Mouse (Mus musculus) hindbrain, embryonic 10.5 days (tissue): ENCODE data around the gene Col6a1. TPM values are rescaled to one million over a fixed set of nuclear protein-coding genes. Genes with fewer than 3 reads are reported as not detected.

Experiments
- DNase-seq: peaks from one replicate; pipeline ENCODE4 v3.0.0-alpha.2; 2017; ENCODE audit warnings: low spot score
- H3K27ac ChIP-seq: fragments of 300-500 bp; sonication (generic); 2 replicates; pipeline ENCODE4 v1.5.1; 2016; ENCODE audit warnings: mild to moderate bottlenecking, moderate library complexity
- H3K27me3 ChIP-seq: fragments of 300-500 bp; sonication (generic); 2 replicates; pipeline ENCODE4 v1.6.1; 2016; ENCODE audit warnings: mild to moderate bottlenecking; ENCODE audit not compliant: poor library complexity, insufficient read depth, severe bottlenecking
- H3K36me3 ChIP-seq: fragments of 300-500 bp; sonication (generic); 2 replicates; pipeline ENCODE4 v1.6.1; 2016; ENCODE audit warnings: mild to moderate bottlenecking, moderate library complexity
- H3K4me1 ChIP-seq: fragments of 300-500 bp; sonication (generic); replicated peaks from 2 replicates; pipeline ENCODE4 v1.6.1; 2016; ENCODE audit warnings: mild to moderate bottlenecking
- H3K4me3 ChIP-seq: fragments of 300-500 bp; sonication (generic); 2 replicates; pipeline ENCODE4 v1.5.1; 2016; ENCODE audit warnings: mild to moderate bottlenecking, moderate library complexity
- H3K9me3 ChIP-seq: fragments of 300-500 bp; sonication (generic); 2 replicates; pipeline ENCODE4 v1.6.1; 2016; ENCODE audit warnings: mild to moderate bottlenecking, moderate library complexity
- WGBS: fragments of 180-500 bp; shearing (Covaris S2); methylation state at CpG from one replicate; pipeline ENCODE4 v1.1.7; 2016; 5-methylcytosine and 5-hydroxymethylcytosine counted together
- polyA plus RNA-seq: library from polyadenylated mRNA; unstranded; fragments of >200 nt; fragmentation: Nextera tagmentation; extraction: Ambion mirVana; gene quantifications from 2 replicates; pipeline ENCODE4 v1.2.1, GENCODE M21; 2016

Gene Col6a1
- polyA plus RNA-seq, 1 experiment from 2014 or later = 12.6 TPM

GRCm38 (mm10) chr10:76695283-76695885 is 30.6 kb downstream of the Col6a1 start:
- Histone ChIP-seq H3K4me3 (no peak overlapping the region), H3K9me3 (no peaks in the 10 kb centered on the region), H3K27ac (no peak overlapping the region), H3K36me3 (no peaks in the 10 kb centered on the region), H3K27me3 (no peaks in the 10 kb centered on the region), H3K4me1 (no peaks in the 10 kb centered on the region)
- no peak for DNase-seq
- 87% methylated on average over 10 of the region's 10 CpGs for WGBS

GRCm38 (mm10) chr10:76694765-76695164 is 31.2 kb downstream of the Col6a1 start:
- no peak overlapping the region for H3K4me3 ChIP-seq
- H3K27me3 ChIP-seq = no peaks in the 10 kb centered on the region
- no peaks in the 10 kb centered on the region for H3K9me3 ChIP-seq
- DNase-seq = no peak
- H3K4me1 ChIP-seq = no peaks in the 10 kb centered on the region
- H3K27ac ChIP-seq = no peak overlapping the region
- no peaks in the 10 kb centered on the region for H3K36me3 ChIP-seq
- 47% methylated on average over 7 of the region's 7 CpGs for WGBS

GRCm38 (mm10) chr10:76693446-76693845 is 32.5 kb downstream of the Col6a1 start:
- Histone ChIP-seq H3K36me3 (no peaks in the 10 kb centered on the region), H3K4me1 (no peaks in the 10 kb centered on the region), H3K4me3 (no peak overlapping the region), H3K9me3 (no peaks in the 10 kb centered on the region), H3K27me3 (no peaks in the 10 kb centered on the region), H3K27ac (no peak overlapping the region)
- DNase-seq = no peak
- WGBS = 75% methylated on average over 2 of the region's 2 CpGs

- Histone ChIP-seq H3K27me3 (no peaks in the 10 kb centered on the region), H3K4me3 (no peak overlapping the region), H3K9me3 (no peaks in the 10 kb centered on the region), H3K4me1 (peaks cover 4% of the 10 kb centered on the region; the same call in 1 of the 2 replicates), H3K27ac (no peak overlapping the region), H3K36me3 (no peaks in the 10 kb centered on the region)
- WGBS = 94% methylated on average over 10 of the region's 10 CpGs
- no peak for DNase-seq
These were observed 40.4 kb downstream of the Col6a1 start for GRCm38 (mm10) chr10:76685451-76686017.

- Histone ChIP-seq H3K27me3 (no peaks in the 10 kb centered on the region), H3K4me1 (peaks cover 4% of the 10 kb centered on the region; the same call in 1 of the 2 replicates), H3K4me3 (no peak overlapping the region), H3K27ac (no peak overlapping the region), H3K36me3 (no peaks in the 10 kb centered on the region), H3K9me3 (no peaks in the 10 kb centered on the region)
- WGBS = 85% methylated on average over 12 of the region's 12 CpGs
- DNase-seq = no peak
These were observed 42.0 kb downstream of the Col6a1 start for GRCm38 (mm10) chr10:76683977-76684376.

- no peak overlapping the region for H3K27ac ChIP-seq
- no peaks in the 10 kb centered on the region for H3K36me3 ChIP-seq
- peaks cover 4% of the 10 kb centered on the region; the same call in 1 of the 2 replicates for H3K4me1 ChIP-seq
- H3K4me3 ChIP-seq = no peak overlapping the region
- WGBS = 67% methylated on average over 7 of the region's 7 CpGs
- no peaks in the 10 kb centered on the region for H3K27me3 ChIP-seq
- DNase-seq = no peak
- H3K9me3 ChIP-seq = no peaks in the 10 kb centered on the region
These were observed 42.5 kb downstream of the Col6a1 start for GRCm38 (mm10) chr10:76683461-76683860.

- WGBS = 77% methylated on average over 3 of the region's 3 CpGs
- Histone ChIP-seq H3K27ac (no peak overlapping the region), H3K27me3 (no peaks in the 10 kb centered on the region), H3K9me3 (no peaks in the 10 kb centered on the region), H3K36me3 (no peaks in the 10 kb centered on the region), H3K4me1 (peaks cover 4% of the 10 kb centered on the region; the same call in 1 of the 2 replicates), H3K4me3 (no peak overlapping the region)
- DNase-seq = no peak
These were observed 44.1 kb downstream of the Col6a1 start for GRCm38 (mm10) chr10:76681882-76682281.

- DNase-seq = no peak
- H3K27ac ChIP-seq = no peak overlapping the region
- no peaks in the 10 kb centered on the region for H3K36me3 ChIP-seq
- peaks cover 4% of the 10 kb centered on the region; the same call in 1 of the 2 replicates for H3K4me1 ChIP-seq
- no peak overlapping the region for H3K4me3 ChIP-seq
- no peaks in the 10 kb centered on the region for H3K27me3 ChIP-seq
- 91% methylated on average over 6 of the region's 6 CpGs for WGBS
- no peaks in the 10 kb centered on the region for H3K9me3 ChIP-seq
These were observed 45.0 kb downstream of the Col6a1 start for GRCm38 (mm10) chr10:76680758-76681650.

GRCm38 (mm10) chr10:76678122-76678521 is 47.8 kb downstream of the Col6a1 start:
- H3K36me3 ChIP-seq = no peaks in the 10 kb centered on the region
- DNase-seq = no peak
- H3K4me1 ChIP-seq = no peaks in the 10 kb centered on the region; the same call in 1 of the 2 replicates
- H3K27me3 ChIP-seq = no peaks in the 10 kb centered on the region
- 71% methylated on average over 7 of the region's 7 CpGs for WGBS
- no peak overlapping the region for H3K4me3 ChIP-seq
- H3K27ac ChIP-seq = no peak overlapping the region
- no peaks in the 10 kb centered on the region for H3K9me3 ChIP-seq

- 88% methylated on average over 2 of the region's 2 CpGs for WGBS
- no peaks in the 10 kb centered on the region for H3K4me1 ChIP-seq
- H3K27me3 ChIP-seq = no peaks in the 10 kb centered on the region
- no peak for DNase-seq
- no peak overlapping the region for H3K27ac ChIP-seq
- H3K36me3 ChIP-seq = no peaks in the 10 kb centered on the region
- H3K9me3 ChIP-seq = no peaks in the 10 kb centered on the region
- no peak overlapping the region for H3K4me3 ChIP-seq
These were observed 50.7 kb downstream of the Col6a1 start for GRCm38 (mm10) chr10:76675268-76675667.

GRCm38 (mm10) chr10:76674581-76674980 is 51.4 kb downstream of the Col6a1 start:
- no peak for DNase-seq
- Histone ChIP-seq H3K4me1 (no peaks in the 10 kb centered on the region), H3K9me3 (no peaks in the 10 kb centered on the region), H3K36me3 (no peaks in the 10 kb centered on the region), H3K27ac (no peak overlapping the region), H3K27me3 (no peaks in the 10 kb centered on the region), H3K4me3 (no peak overlapping the region)
- 88% methylated on average over 6 of the region's 6 CpGs for WGBS

GRCm38 (mm10) chr10:76671939-76672338 is 54.0 kb downstream of the Col6a1 start:
- Histone ChIP-seq H3K27me3 (no peaks in the 10 kb centered on the region), H3K36me3 (no peaks in the 10 kb centered on the region), H3K9me3 (0 out of 2 replicates have a peak, but pooled peaks cover 3% of the 10 kb centered on the region), H3K27ac (no peak overlapping the region), H3K4me1 (no peaks in the 10 kb centered on the region), H3K4me3 (no peak overlapping the region)
- no peak for DNase-seq
- 87% methylated on average over 9 of the region's 9 CpGs for WGBS

- H3K9me3 ChIP-seq = peaks cover 10% of the 10 kb centered on the region; the same call in 1 of the 2 replicates
These were observed 57.1 kb downstream of the Col6a1 start for GRCm38 (mm10) chr10:76668947-76669284.

More at GRCm38 (mm10) chr10:76668947-76669284, 57.1 kb downstream of the Col6a1 start:
- WGBS = 78% methylated on average over 7 of the region's 7 CpGs
- Histone ChIP-seq H3K4me3 (no peak overlapping the region), H3K27ac (no peak overlapping the region), H3K4me1 (0 out of 2 replicates have a peak, but pooled peaks cover 2% of the 10 kb centered on the region), H3K27me3 (no peaks in the 10 kb centered on the region), H3K36me3 (no peaks in the 10 kb centered on the region)
- no peak for DNase-seq
